Mouse (Mus musculus): Measurements from ENCODE around the gene Get4.
A peak's percentile ranks its signal among the peaks of the same experiment; 100 is the strongest.

Get4 gene

DNA sequence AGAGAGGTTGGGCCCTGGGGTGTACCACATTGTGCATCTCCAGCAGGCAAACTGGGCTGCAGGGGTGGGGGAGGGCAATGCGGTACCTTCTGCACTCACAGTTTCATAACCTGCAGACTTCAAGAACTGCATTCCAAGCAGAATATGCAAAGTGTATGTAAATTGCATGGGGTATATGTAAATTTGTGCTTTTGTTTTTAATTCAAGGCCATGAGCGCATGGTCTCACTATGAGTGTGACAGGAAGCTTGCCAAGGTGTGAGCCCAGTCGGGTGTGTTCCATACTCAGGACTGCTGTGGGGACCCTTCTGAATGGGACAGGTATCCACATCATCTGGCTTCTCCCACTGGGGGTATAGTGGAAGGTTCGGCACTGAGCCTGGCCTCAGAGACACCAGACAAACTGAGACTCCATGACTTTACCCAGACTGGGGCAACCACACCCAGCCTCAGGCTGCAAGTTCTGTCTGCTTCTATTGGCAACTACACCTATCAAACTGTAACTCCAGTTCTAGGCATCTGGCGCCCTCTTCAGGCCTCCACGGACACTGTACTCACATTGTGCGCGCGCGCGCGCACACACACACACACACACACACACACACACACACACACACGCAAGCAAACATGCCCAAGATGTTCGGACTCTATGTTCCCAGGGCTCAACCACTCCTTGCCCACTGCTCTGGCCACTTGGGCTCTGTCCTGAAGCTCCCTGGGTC, 31.5 kb downstream of the Get4 start:
- DNase-seq (ENCODE audit: low spot score in 2 of 2) = no peak

GRCm38 (mm10) chr5:139285383-139286067, 33.4 kb downstream of the Get4 start:
- DNase-seq (ENCODE audit: low spot score in 2 of 2) = peak in 1 of 2 experiments; percentile 37

DNA sequence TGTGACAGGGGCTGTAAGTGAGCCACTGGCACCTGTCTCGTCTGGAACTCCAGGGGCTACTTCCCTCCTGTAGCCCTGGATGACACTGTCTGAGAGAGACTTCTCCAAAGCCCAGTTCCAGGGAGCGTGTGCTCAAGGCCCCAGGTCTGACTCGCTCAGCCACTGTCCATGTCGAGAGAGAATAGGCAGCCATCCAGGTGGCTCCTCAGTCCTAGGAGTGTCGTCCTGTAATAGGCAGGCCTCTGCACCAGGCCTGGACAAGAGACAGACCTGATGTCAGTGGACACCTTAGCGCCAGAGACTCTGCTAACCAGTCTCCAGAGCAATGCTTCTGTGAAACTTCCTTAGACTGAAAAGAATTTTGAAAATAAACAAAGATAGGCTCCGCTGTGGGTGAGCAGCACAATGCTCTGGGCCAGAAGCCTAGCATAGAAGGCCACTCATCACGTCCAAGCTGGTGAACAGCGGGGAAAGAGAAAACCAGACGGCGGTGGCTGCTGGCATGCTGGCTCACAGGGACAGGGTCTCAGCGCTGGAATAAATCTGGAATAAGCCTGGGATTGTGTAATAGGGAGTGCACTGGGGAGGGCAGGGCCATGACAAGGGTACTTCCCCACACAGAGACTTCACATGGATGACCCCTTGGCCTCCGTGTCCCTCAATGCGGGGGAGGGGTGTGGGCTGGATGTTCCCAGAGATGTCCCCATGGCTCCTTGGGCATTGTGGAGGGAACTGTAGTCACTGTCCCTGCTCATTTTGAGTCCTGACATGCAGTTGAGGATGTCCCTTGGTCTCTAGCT, 34.2 kb downstream of the Get4 start:
- DNase-seq (ENCODE audit: low spot score in 2 of 2) = no peak

DNA sequence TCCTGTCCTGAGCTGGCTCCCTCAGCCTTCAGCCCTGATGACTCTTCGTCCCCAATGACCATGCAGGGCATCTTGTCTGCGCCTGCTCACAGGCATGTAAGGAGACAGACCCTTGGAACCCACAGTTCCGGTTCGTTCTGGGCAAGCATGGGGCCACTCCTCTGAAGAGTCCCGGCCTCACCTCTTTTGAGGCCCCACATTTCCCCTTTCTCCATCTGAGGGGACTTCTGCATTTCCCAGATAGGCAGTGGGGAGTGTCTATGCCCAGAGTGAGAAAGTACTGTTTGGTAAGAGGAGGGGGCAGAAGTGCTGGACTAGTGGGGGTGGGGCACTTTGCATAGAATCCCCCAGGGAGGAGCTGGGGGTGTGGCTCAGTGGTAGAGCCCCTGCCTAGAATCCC, 35.0 kb downstream of the Get4 start:
- no peak for DNase-seq (ENCODE audit: low spot score in 2 of 2)

DNA sequence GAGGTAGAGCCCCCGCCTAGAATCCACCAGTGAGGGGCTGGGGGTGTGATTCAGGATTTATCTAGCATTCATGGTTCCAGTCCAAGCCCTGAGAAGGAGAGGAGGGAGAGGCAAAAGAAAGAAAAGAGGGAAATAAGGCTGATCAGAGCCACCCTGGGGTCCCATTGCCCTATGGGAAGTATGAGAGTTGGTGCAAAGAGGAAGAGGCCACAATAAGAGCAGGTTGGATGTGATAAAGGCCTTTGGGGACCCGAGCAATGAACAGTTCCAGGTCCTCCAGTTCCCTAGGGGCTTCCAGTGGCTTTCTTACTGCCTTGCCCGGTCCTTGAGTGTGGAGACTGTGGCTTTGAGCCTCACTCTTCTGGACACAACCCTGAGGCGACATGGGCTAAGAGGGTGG, 35.7 kb downstream of the Get4 start:
- no peak for DNase-seq (ENCODE audit: low spot score in 2 of 2)

DNA sequence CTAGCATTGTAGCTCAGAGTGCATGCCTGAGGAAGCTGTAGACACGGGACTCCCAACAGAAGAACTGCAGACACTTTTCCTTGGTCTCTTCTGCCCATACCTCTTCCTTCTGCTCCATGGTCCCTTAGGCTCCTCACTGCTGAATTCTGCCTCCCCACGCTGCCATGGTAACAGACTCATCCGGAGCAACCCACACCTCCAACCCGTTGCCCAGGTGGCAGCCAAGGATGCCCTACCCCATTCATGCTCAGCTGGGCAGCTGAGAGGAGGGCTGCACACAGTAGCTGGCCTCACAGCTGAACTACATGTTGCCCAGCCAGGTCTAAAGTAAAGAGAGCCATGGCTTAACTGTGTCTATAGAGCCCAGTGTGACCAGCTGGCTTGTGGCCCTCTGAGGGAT, 36.5 kb downstream of the Get4 start:
- no peak for DNase-seq (ENCODE audit: low spot score in 2 of 2)

DNA sequence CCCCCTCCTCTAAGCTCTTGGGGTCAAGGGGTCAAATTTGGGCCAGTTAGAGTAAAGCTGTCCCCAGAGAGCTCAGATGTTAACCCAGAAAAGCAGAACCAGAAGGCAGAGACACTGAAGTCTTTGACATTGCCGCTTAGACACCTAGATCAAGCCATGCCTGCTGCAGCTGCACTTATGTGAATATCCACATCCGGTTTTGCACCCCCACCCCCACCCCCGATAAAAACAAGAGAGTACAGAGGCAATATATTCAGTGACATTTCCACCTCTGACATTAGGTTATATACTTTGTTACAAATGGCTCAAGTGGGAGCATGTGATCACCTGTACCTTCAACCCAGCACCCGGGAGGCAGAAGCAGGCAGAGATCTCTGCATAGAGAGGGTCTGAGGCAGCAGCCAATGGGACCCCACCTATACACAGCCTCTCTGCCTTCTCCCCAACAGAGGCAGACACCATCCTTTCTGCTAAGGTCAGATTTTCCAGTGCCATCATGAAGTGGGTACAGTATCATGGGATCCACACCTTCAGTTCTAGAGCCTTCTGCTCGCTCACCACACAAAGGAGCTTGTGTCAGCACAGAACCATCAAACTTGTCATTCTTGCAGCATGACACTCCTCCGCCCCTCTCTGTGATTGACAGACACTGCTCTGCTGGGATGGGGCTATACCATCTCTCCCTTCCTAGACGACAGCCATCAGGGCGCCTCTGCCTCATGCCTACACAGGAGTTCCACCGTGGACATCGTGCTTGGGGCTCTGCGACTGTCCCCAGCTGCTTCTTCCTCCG, 38.5 kb downstream of the Get4 start:
- no peak for DNase-seq (ENCODE audit: low spot score in 2 of 2)

- no peak for DNase-seq (ENCODE audit: low spot score in 2 of 2)
Measured at GRCm38 (mm10) chr5:139291811-139292560, 39.9 kb downstream of the Get4 start.

- peak in 1 of 2 experiments; percentile 13 for DNase-seq (ENCODE audit: low spot score in 2 of 2)
Measured at GRCm38 (mm10) chr5:139294089-139294488, 42.0 kb downstream of the Get4 start.

- DNase-seq (ENCODE audit: low spot score in 2 of 2) = no peak
Measured at GRCm38 (mm10) chr5:139297092-139297491, 45.0 kb downstream of the Get4 start.

- no peak for DNase-seq (ENCODE audit: low spot score in 2 of 2)
Measured at GRCm38 (mm10) chr5:139297745-139298144, 45.6 kb downstream of the Get4 start.

- DNase-seq (ENCODE audit: low spot score in 2 of 2) = no peak
Measured at GRCm38 (mm10) chr5:139302101-139302500, 50.0 kb downstream of the Get4 start.

DNA sequence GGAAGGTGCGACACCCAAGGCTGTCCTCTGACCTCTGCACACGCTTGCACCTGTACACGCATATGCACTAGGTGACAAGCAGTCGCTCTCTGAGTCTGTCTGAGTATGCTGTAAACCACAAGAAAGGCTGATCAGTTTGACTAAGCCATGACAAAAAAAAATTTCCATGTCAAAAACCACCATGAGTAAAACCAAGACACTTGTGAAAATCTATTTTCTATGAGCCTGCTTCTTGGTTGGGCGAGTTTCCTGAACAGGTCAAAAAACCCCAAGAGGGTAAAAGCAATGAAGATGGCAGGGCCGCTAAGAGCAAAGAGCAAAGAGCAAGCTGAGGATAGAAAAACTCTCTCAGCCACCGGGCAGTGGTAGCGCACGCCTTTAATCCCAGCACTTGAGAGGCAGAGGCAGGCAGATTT, 51.5 kb downstream of the Get4 start:
- DNase-seq (ENCODE audit: low spot score in 2 of 2) = peak; percentile 60 to 72

DNA sequence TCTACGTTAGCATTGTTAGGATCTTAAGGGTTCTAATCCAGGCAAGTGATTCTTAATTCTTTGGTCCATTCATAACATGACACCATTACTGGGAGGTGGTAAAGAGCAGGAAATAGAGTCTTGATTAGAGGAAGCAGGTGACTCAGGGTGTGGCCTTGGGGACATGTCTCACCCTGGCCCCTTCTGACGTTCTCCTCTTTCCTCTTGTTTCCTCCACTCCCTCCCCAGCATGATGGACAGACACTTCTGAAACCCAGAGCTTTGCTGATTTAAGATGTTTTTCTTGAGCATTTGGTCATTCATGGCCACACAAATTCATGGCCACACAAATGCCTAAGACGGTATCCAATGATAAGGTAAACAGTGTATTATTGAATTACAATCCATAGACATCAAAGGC, 57.8 kb downstream of the Get4 start:
- DNase-seq (ENCODE audit: low spot score in 2 of 2) = peak; percentile 43 to 47

- DNase-seq (ENCODE audit: low spot score in 2 of 2) = no peak
Measured at GRCm38 (mm10) chr5:139310477-139310876, 58.4 kb downstream of the Get4 start.

GRCm38 (mm10) chr5:139311822-139312221, 59.7 kb downstream of the Get4 start:
- no peak for DNase-seq (ENCODE audit: low spot score in 2 of 2)

GRCm38 (mm10) chr5:139313536-139313935, 61.4 kb downstream of the Get4 start:
- DNase-seq (ENCODE audit: low spot score in 2 of 2) = no peak

- no peak for DNase-seq (ENCODE audit: low spot score in 2 of 2)
Measured at GRCm38 (mm10) chr5:139314941-139315642, 63.0 kb downstream of the Get4 start.

GRCm38 (mm10) chr5:139316982-139317675, 65.0 kb downstream of the Get4 start:
- no peak for DNase-seq (ENCODE audit: low spot score in 2 of 2)

Measured in natural killer cell, adult 2 months (primary cell).